Mouse (Mus musculus): ENCODE data around the gene Zfp335. TPM values are rescaled to one million over a fixed set of nuclear protein-coding genes. Genes with fewer than 3 reads are reported as not detected.

The Zfp335 gene
- polyA plus RNA-seq, 2 experiments from 2014 or later = 5.6 to 8.2 TPM

- ATAC-seq = peak; percentile 92
These were observed 12.7 kb upstream of the Zfp335 start for GRCm38 (mm10) chr2:164924100-164924857.

GRCm38 (mm10) chr2:164923291-164923690, 11.7 kb upstream of the Zfp335 start:
- no peak for ATAC-seq

GRCm38 (mm10) chr2:164921984-164922383, 10.4 kb upstream of the Zfp335 start:
- no peak for ATAC-seq

GRCm38 (mm10) chr2:164918325-164918724, 6.8 kb upstream of the Zfp335 start:
- ATAC-seq = no peak

GRCm38 (mm10) chr2:164917371-164917770, 5.8 kb upstream of the Zfp335 start:
- ATAC-seq = no peak

GRCm38 (mm10) chr2:164916820-164917219, 5.3 kb upstream of the Zfp335 start:
- no peak for ATAC-seq

- peak; percentile 69 for ATAC-seq
These were observed 1.9 kb upstream of the Zfp335 start for GRCm38 (mm10) chr2:164913428-164913786.

- no peak for ATAC-seq
These were observed 1.3 kb upstream of the Zfp335 start for GRCm38 (mm10) chr2:164912749-164913427.

- ATAC-seq = peak; percentile 48
These were observed 594 bp upstream of the Zfp335 start for GRCm38 (mm10) chr2:164912151-164912550.

GRCm38 (mm10) chr2:164910360-164911061, 1.0 kb downstream of the Zfp335 start:
- ATAC-seq = no peak

GRCm38 (mm10) chr2:164909542-164909941, 2.0 kb downstream of the Zfp335 start:
- ATAC-seq = no peak

GRCm38 (mm10) chr2:164909100-164909499, 2.5 kb downstream of the Zfp335 start:
- no peak for ATAC-seq

- ATAC-seq = no peak
These were observed 3.5 kb downstream of the Zfp335 start for GRCm38 (mm10) chr2:164908011-164908410.

GRCm38 (mm10) chr2:164907511-164907910, 4.0 kb downstream of the Zfp335 start:
- ATAC-seq = no peak

- ATAC-seq = no peak
These were observed 5.5 kb downstream of the Zfp335 start for GRCm38 (mm10) chr2:164906071-164906470.

GRCm38 (mm10) chr2:164903496-164903895, 8.1 kb downstream of the Zfp335 start:
- no peak for ATAC-seq

GRCm38 (mm10) chr2:164901380-164901779, 10.2 kb downstream of the Zfp335 start:
- no peak for ATAC-seq

- peak; percentile 40 for ATAC-seq
These were observed 11.7 kb downstream of the Zfp335 start for GRCm38 (mm10) chr2:164899723-164900459.

- no peak for ATAC-seq
These were observed 12.5 kb downstream of the Zfp335 start for GRCm38 (mm10) chr2:164899034-164899433.

- no peak for ATAC-seq
These were observed 13.5 kb downstream of the Zfp335 start for GRCm38 (mm10) chr2:164898008-164898407.

GRCm38 (mm10) chr2:164895885-164896284, 15.7 kb downstream of the Zfp335 start:
- no peak for ATAC-seq

- ATAC-seq = no peak
These were observed 16.9 kb downstream of the Zfp335 start for GRCm38 (mm10) chr2:164894644-164895043.

GRCm38 (mm10) chr2:164894048-164894447, 17.5 kb downstream of the Zfp335 start:
- no peak for ATAC-seq
